Mouse (Mus musculus): ENCODE measurements at regions not wholly inside any gene's neighbourhood (a gene's known extent, or its start where the extent isn't known, plus 50 kb on each side); places are given as distances from the start of the nearest gene placed in this dataset.
"Not testable (repeated sequence)": the region's sequence is repeated elsewhere in the genome, so short reads cannot be mapped to it uniquely, and the experiment has no call there.

- DNase-seq (ENCODE audit: low spot score in 2 of 2) = peak; percentile 10 to 15
These were observed 69.9 kb downstream of the Fbxo4 start for GRCm38 (mm10) chr15:3909471-3909870.

- no peak for DNase-seq (ENCODE audit: low spot score in 2 of 2)
These were observed 70.7 kb downstream of the Fbxo4 start for GRCm38 (mm10) chr15:3908721-3909120.

- no peak for DNase-seq (ENCODE audit: low spot score in 2 of 2)
These were observed 73.8 kb downstream of the Fbxo4 start for GRCm38 (mm10) chr15:3905548-3905947.

GRCm38 (mm10) chr15:3878429-3878828 lies 100.9 kb downstream of the Fbxo4 start:
- no peak for DNase-seq (ENCODE audit: low spot score in 2 of 2)

GRCm38 (mm10) chr15:3877506-3877905 lies 101.9 kb downstream of the Fbxo4 start:
- no peak for DNase-seq (ENCODE audit: low spot score in 2 of 2)

GRCm38 (mm10) chr15:3875210-3875861 lies 104.0 kb downstream of the Fbxo4 start:
- DNase-seq (ENCODE audit: low spot score in 2 of 2) = not testable (repeated sequence)

GRCm38 (mm10) chr15:3831802-3832201 lies 147.6 kb downstream of the Fbxo4 start:
- no peak for DNase-seq (ENCODE audit: low spot score in 2 of 2)

- no peak for DNase-seq (ENCODE audit: low spot score in 2 of 2)
These were observed 173.9 kb downstream of the Fbxo4 start for GRCm38 (mm10) chr15:3805430-3805829.

GRCm38 (mm10) chr15:3775865-3776264 lies 192.6 kb upstream of the Ghr start:
- DNase-seq (ENCODE audit: low spot score in 2 of 2) = no peak

GRCm38 (mm10) chr15:3772228-3772789 lies 189.0 kb upstream of the Ghr start:
- no peak for DNase-seq (ENCODE audit: low spot score in 2 of 2)

- no peak for DNase-seq (ENCODE audit: low spot score in 2 of 2)
These were observed 187.0 kb upstream of the Ghr start for GRCm38 (mm10) chr15:3770312-3770711.

GRCm38 (mm10) chr15:3764726-3765125 lies 181.4 kb upstream of the Ghr start:
- no peak for DNase-seq (ENCODE audit: low spot score in 2 of 2)

GRCm38 (mm10) chr15:3760396-3760795 lies 177.1 kb upstream of the Ghr start:
- DNase-seq (ENCODE audit: low spot score in 2 of 2) = no peak

GRCm38 (mm10) chr15:3755636-3756035 lies 172.3 kb upstream of the Ghr start:
- DNase-seq (ENCODE audit: low spot score in 2 of 2) = no peak

- not testable (repeated sequence) for DNase-seq (ENCODE audit: low spot score in 2 of 2)
These were observed 164.8 kb upstream of the Ghr start for GRCm38 (mm10) chr15:3748072-3748471.

GRCm38 (mm10) chr15:3743168-3743814 lies 160.0 kb upstream of the Ghr start:
- no peak for DNase-seq (ENCODE audit: low spot score in 2 of 2)

GRCm38 (mm10) chr15:3742191-3742590 lies 158.9 kb upstream of the Ghr start:
- DNase-seq (ENCODE audit: low spot score in 2 of 2) = no peak

GRCm38 (mm10) chr15:3725214-3725613 lies 141.9 kb upstream of the Ghr start:
- no peak for DNase-seq (ENCODE audit: low spot score in 2 of 2)

GRCm38 (mm10) chr15:3720668-3721340 lies 137.5 kb upstream of the Ghr start:
- no peak for DNase-seq (ENCODE audit: low spot score in 2 of 2)

- no peak for DNase-seq (ENCODE audit: low spot score in 2 of 2)
These were observed 128.5 kb upstream of the Ghr start for GRCm38 (mm10) chr15:3711764-3712163.

- DNase-seq (ENCODE audit: low spot score in 2 of 2) = peak in 1 of 2 experiments; percentile 14
These were observed 124.1 kb upstream of the Ghr start for GRCm38 (mm10) chr15:3707089-3708078.

Measured in gastrocnemius, adult 8-10 months (tissue).